Mouse (Mus musculus) induced T-regulatory cell, adult 2 months (primary cell): Measurements from ENCODE around the gene Zfp526.
"Not testable (repeated sequence)": the region's sequence is repeated elsewhere in the genome, so short reads cannot be mapped to it uniquely, and the experiment has no call there.

Experiments
- DNase-seq: peaks from one replicate; pipeline ENCODE4 v3.0.0-alpha.2; 2012; ENCODE audit warnings: low read depth

The Zfp526 gene

GRCm38 (mm10) chr7:25241062-25241461 lies 19.8 kb downstream of the Zfp526 start:
- DNase-seq = no peak

GRCm38 (mm10) chr7:25243361-25243760 lies 22.1 kb downstream of the Zfp526 start:
- no peak for DNase-seq

DNA sequence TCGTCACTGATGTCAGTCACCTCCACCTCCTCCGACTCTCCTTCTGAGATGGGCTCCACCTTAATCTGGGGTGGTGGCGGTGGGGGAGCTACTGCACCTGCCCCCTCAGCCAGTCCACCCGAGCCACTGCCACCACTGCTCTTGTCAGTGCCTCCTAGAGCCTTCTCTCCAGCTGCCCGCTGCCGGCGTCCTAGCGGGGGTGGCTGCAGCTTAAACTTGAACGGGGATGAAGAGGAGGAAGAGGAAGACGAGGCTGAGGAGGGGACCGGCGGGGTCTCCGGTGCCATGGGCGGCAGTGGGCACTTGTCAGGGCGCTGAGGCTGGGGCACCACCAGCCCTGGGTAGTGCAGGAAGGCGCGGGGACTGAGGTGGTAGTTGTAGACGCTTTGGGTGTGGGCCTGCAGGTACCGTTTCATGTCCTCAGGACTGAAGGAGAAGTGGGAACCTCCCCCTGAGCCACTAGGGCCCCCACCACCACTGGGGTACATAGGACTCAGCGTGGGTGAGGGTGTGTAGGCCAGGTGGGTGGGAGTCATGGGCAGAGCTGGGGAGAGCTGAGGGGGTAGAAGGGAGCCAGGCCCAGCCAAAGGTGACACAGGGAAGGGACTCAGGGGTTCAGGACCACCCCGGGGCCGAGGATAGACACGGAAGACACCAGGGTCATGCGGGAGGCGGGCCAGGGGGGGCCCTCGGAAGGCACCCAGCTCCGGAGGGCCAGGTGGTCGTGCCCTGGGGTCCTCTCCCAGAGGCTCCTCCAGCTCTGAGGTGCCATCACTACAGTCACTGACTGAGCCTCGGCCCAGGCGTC lies 23.5 kb downstream of the Zfp526 start:
- DNase-seq = no peak

- no peak for DNase-seq
Observed at GRCm38 (mm10) chr7:25246079-25246758, 25.0 kb downstream of the Zfp526 start.

DNA sequence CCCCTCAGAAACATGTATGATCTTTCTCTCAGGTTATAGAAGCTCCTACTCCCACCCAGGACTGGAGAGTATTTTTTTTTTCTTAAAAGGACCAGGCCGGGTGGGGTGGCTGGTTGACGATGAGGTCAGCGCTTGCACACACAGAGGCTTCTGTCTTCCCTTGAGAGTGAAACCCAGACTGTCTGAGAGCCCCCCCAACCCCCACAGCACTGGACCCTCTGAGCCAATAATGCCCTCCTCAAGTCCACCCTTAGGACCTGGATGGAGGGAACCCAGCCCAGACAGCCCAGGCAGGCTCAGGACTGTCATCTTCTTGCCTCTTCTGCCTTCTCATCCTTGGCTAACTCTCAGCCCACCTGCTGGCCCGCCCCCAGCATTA lies 25.5 kb downstream of the Zfp526 start:
- DNase-seq = no peak

DNA sequence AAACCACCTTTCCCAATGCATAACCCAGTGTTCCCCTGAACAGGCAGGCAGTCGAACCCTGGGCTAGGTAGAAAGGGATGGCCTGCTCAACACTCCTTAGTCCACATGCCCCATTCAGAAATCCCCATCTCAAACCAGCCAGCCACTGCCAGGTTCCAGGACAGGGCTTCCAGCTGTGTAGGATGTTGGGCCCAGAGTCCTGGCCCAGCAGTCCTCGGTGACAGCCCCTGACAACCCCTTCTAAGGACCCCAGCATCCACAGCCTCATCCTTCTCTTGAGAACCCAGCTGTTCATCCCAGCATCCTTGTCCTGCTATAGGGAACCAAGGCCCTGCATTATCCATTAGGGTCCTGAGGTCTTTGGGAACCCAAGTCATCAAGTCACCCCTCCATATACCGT lies 26.3 kb downstream of the Zfp526 start:
- DNase-seq = peak; percentile 43

DNA sequence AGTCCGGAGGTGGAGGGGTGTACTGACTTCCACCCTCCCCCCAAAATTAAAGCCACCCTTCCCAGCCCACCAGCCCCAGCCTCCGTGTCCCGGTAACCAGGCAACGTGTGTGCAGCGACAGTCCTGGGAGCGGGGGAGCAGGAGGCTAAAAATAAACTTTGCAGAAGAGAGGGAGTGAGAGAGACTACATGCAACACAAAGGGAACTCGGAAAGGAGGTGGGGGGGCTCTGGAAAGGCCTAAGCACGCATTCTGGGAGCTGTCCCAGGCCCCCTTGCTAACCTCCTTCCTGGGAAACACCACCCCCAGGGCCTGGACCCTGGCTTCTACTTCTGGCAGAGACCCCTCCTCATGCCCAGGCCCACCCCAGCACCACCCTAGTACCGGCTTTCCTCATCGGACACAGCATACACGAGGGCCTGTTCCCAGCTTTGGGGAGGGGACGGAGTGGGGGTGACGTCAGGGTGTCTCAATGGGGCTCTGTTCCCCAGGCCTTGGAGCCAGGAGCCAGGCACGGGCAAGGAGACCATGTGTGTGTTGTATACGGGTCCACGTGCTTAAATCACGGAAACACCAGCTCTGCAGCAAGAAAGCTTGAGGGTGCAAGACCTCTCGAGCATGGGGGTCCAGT lies 26.9 kb downstream of the Zfp526 start:
- peak; percentile 43 for DNase-seq

- DNase-seq = no peak
Observed at GRCm38 (mm10) chr7:25248846-25249313, 27.7 kb downstream of the Zfp526 start.

DNA sequence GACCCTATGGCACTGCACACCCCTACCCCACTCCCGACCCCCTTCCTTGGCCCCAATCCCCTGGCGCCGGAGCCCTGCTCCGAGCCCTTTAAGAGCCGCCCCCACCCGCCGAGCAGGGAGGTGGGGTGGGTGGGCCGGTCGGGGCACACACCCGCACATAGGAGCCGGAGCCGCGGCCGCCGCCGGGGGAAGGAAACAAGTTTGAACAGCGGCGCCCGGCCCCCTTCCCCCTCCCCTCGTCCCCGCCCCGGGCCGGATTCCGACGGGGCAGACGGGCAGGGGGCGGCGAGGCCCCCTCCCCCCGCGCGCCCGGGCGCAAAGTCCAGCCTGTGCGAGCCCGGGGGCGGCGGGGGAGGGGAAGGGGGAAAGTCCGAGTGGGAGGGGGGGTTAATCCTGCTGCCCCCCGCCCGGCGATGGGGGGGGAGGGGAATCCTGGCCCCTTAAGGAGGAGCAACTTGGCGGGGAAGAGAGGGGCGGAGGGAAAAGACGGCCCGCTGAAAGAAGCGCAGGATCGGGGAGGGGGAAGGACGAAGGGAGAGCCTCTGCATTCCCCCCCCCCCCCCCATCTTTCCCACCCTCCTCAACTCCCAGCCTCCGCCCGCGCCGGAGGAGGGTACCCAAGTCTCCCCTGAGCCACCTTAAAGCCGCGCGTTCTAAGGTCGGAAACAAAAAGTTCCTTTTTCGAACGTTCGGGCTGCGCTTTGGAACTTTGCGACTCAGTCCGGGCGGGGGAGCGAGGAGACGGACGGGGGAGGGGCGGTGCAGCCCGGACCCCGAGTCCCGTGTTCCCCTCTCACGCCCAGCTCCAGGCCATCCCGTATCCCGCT lies 28.3 kb downstream of the Zfp526 start:
- DNase-seq = peak; percentile 82

DNA sequence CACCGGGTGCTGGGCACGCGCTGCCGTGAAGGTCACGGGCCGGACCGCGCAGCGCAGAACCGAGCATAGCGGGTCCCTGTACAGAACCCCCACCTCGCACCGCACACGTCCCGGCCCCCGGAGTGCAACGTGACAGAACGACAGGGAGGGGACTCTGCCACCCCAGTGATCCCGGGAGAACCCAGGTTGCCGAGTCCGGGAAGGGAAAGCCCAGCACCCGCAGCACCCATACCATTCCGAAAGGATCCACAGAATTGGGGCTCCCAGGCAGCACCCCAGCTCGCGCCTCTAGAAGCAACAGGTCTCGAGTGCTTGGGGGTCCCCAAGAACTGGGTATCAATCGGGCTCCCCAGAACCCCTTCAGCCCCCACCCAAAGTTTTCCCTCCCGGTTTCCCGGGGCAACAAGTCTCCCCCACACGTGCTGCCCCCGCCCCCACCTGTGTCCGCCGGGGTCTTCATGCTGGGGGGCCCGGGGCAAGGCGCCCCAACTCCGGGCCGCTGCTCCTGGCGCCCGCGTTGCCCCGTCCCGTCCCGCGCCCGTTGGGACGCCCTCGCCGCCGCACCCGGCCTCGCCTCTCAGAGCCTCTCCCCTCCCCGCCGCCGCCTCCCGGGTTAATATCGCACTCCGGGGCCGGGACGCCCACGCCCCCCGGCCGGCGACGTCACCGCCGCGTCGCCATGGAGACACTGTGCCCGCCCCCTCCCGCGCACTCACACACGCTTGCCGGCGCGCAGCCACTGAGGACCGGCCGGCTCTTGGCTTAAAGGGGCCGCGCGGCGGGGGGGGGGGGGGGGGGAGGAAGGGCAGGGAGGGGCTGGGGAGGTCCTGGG lies 29.1 kb downstream of the Zfp526 start, which contains the start of gene Erf:
Gene Erf, minus strand, starts transcription at position 621 of the 832 bp plus-strand sequence.
- DNase-seq = peak; percentile 96

DNA sequence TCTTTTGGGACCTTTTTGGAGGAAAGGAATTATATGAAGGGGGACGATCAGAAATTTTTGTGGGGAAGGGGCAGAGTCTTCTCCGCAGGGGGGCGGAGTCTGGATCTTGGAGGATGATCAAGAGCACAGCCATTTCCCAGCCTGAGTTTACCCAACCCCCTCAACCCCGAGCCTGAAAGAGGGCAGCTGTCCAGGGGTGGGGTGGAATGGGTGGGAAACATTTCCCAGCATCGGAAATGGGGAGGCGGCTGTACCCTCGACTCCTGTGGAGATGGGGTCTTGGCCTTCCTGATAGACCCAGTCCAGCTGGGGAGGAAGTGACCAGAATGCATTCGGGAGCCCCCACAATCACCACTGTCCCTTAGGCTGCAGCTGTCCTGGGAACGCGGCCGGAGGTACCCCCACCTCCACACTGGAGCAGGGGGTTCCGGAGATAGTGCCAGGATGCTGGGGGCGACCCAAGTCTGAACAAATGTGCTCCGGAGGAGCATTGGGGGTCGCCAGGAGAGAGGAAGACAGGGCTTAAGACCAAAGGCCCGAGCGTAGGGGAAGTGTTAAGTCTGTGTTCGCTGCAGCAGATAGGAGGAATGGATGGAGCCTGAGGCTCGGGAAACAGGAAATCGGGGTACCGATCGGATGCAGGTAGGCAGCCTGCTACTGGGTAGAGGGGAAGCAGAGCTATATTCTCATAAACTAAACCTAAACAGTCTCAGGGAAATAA lies 30.0 kb downstream of the Zfp526 start:
- peak; percentile 36 for DNase-seq

GRCm38 (mm10) chr7:25251822-25252221 lies 30.6 kb downstream of the Zfp526 start:
- peak; percentile 36 for DNase-seq

DNA sequence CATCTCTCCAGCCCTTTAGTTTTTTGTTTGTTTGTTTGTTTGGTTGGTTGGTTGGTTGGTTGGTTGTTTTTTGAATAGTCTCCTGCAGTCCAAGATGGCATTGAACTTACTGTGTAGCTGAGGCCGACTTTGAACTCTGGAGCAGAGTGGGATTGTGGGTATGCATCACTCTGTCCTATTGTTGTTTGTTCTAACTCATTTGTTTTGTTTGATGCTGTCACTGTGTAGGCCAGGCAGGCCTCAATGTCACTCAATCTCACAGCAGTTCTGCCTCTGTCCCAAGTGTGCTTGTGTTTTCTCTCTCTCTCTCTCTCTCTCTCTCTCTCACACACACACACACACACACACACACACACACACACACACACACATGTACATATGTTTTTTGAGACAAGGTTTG lies 40.7 kb downstream of the Zfp526 start:
- DNase-seq = no peak

- no peak for DNase-seq
Observed at GRCm38 (mm10) chr7:25263968-25264870, 43.0 kb downstream of the Zfp526 start.

- not testable (repeated sequence) for DNase-seq
Observed at GRCm38 (mm10) chr7:25265743-25266142, 44.5 kb downstream of the Zfp526 start.

- no peak for DNase-seq
Observed at GRCm38 (mm10) chr7:25266180-25266962, 45.1 kb downstream of the Zfp526 start.

DNA sequence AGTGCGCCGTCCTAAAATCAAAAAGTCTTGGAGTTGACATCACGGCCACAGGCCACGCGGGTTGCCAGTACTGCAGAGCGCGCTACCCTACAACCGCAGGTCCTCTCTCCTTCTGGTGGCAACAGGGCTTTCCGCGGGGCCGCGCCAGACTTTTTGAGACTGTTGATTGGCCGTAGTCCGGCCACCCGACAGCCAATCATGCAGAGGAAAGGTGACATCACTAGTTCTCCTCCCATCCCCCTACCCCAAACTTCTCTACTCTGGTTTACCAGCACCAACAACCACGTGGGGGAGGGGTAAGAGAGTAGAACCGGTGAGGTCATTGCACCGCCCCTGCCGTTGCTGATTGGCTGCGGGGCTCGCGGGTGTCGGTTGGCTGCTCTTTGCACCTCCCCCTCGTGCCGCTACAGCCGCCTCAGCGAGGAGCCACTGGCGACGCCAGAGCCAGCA lies 46.1 kb downstream of the Zfp526 start, which contains the start of gene Cic:
Gene Cic, plus strand, starts transcription at position 404 of the 450 bp plus-strand sequence.
- DNase-seq = peak; percentile 100
